Mouse (Mus musculus) cerebellum, postnatal 14 days (tissue): ENCODE results near the gene Begain.

Source experiments
- DNase-seq, 2 experiments: peaks; one replicate each; pipeline ENCODE4 v3.0.0; 2021; ENCODE audit warnings: mixed read lengths in 2 of 2

Begain gene

GRCm38 (mm10) chr12:109049949-109050348 lies 18.1 kb downstream of the Begain start:
- DNase-seq = no peak

- no peak for DNase-seq
Measured at GRCm38 (mm10) chr12:109045581-109045980, 22.4 kb downstream of the Begain start.

- DNase-seq = peak; percentile 38 to 49
Measured at GRCm38 (mm10) chr12:109044497-109044896, 23.5 kb downstream of the Begain start.

- no peak for DNase-seq
Measured at GRCm38 (mm10) chr12:109039311-109039710, 28.7 kb downstream of the Begain start.

- DNase-seq = peak; percentile 40 to 51
Measured at GRCm38 (mm10) chr12:109038179-109038819, 29.7 kb downstream of the Begain start.

GRCm38 (mm10) chr12:109037026-109037425 lies 31.0 kb downstream of the Begain start:
- DNase-seq = no peak

GRCm38 (mm10) chr12:109023780-109024179 lies 44.2 kb downstream of the Begain start:
- DNase-seq = peak; percentile 37 to 61

- peak in 1 of 2 experiments; percentile 54 for DNase-seq
Measured at GRCm38 (mm10) chr12:109022966-109023365, 45.1 kb downstream of the Begain start.

GRCm38 (mm10) chr12:109022181-109022691 lies 45.8 kb downstream of the Begain start:
- DNase-seq = peak; percentile 96 to 97

GRCm38 (mm10) chr12:109010070-109010649 lies 57.9 kb downstream of the Begain start:
- no peak for DNase-seq

- no peak for DNase-seq
Measured at GRCm38 (mm10) chr12:109002978-109003377, 65.0 kb downstream of the Begain start.

GRCm38 (mm10) chr12:108997249-108997648 lies 70.8 kb downstream of the Begain start:
- no peak for DNase-seq

GRCm38 (mm10) chr12:108995976-108996636 lies 71.9 kb downstream of the Begain start:
- DNase-seq = peak; percentile 80 to 85

GRCm38 (mm10) chr12:108994436-108995031 lies 73.5 kb downstream of the Begain start:
- peak; percentile 35 to 49 for DNase-seq

GRCm38 (mm10) chr12:108993046-108993445 lies 75.0 kb downstream of the Begain start:
- no peak for DNase-seq

- DNase-seq = no peak
Measured at GRCm38 (mm10) chr12:108990425-108990824, 77.6 kb downstream of the Begain start.

- DNase-seq = no peak
Measured at GRCm38 (mm10) chr12:108987448-108987847, 80.6 kb downstream of the Begain start.

GRCm38 (mm10) chr12:108985025-108985424 lies 83.0 kb downstream of the Begain start:
- DNase-seq = no peak

GRCm38 (mm10) chr12:108984471-108984870 lies 83.5 kb downstream of the Begain start:
- DNase-seq = peak; percentile 69 to 70

GRCm38 (mm10) chr12:108983496-108983895 lies 84.5 kb downstream of the Begain start:
- DNase-seq = no peak

GRCm38 (mm10) chr12:108982684-108982960 lies 85.4 kb downstream of the Begain start:
- DNase-seq = no peak
